Mouse (Mus musculus) bone marrow macrophage, adult 2 months (primary cell): ENCODE data around the gene Gm4559. TPM values are rescaled to one million over a fixed set of nuclear protein-coding genes. Genes with fewer than 3 reads are reported as not detected.
"Not testable (repeated sequence)": the region's sequence is repeated elsewhere in the genome, so short reads cannot be mapped to it uniquely, and the experiment has no call there.

Experiments
- H3K27ac ChIP-seq: 2 replicates; pipeline ENCODE4 v1.5.1; 2012; ENCODE audit warnings: low read depth, low read length; ENCODE audit not compliant: insufficient read depth
- H3K4me1 ChIP-seq: 2 replicates; pipeline ENCODE4 v1.6.1; 2012; ENCODE audit warnings: low read length; ENCODE audit not compliant: control insufficient read depth, insufficient read depth
- H3K4me3 ChIP-seq: 2 replicates; pipeline ENCODE4 v1.5.1; 2012; ENCODE audit warnings: mild to moderate bottlenecking, low read length, moderate library complexity; ENCODE audit not compliant: insufficient read depth
- CTCF ChIP-seq: IDR thresholded peaks from 2 replicates; pipeline ENCODE4 v1.5.1; 2012; ENCODE audit warnings: low read depth, mild to moderate bottlenecking, low read length, moderate library complexity
- POLR2A ChIP-seq: IDR thresholded peaks from 2 replicates; pipeline ENCODE4 v1.6.1; 2012; ENCODE audit warnings: mild to moderate bottlenecking, low read depth, low read length, borderline replicate concordance
- polyA plus RNA-seq: library from polyadenylated mRNA; stranded (reverse); fragments of >200 nt; gene quantifications from 2 replicates; pipeline ENCODE4 v1.2.4, GENCODE M21; 2012; ENCODE audit not compliant: missing spikeins, insufficient read depth, insufficient read length

The Gm4559 gene
- polyA plus RNA-seq, 1 experiment = not detected

GRCm38 (mm10) chr7:142303249-142303648 lies 29.1 kb upstream of the Gm4559 start, which contains the start of gene Krtap5-4:
Gene Krtap5-4, plus strand, starts transcription at chr7:142303549.
- Histone ChIP-seq H3K4me1 (no peaks in the 10 kb centered on the region), H3K27ac (no peak within 1 kb of the TSS), H3K4me3 (no peak within 1 kb of the TSS)
- TF ChIP-seq CTCF (no peak), POLR2A (no peak)

GRCm38 (mm10) chr7:142297018-142297417 lies 22.9 kb upstream of the Gm4559 start, which contains the start of gene Krtap5-1:
Gene Krtap5-1, minus strand, starts transcription at chr7:142297118.
- not testable (repeated sequence) for H3K27ac ChIP-seq, H3K4me3 ChIP-seq, H3K4me1 ChIP-seq

GRCm38 (mm10) chr7:142296108-142296507 lies 21.9 kb upstream of the Gm4559 start:
- H3K4me1 ChIP-seq, H3K27ac ChIP-seq, H3K4me3 ChIP-seq: not testable (repeated sequence)

DNA sequence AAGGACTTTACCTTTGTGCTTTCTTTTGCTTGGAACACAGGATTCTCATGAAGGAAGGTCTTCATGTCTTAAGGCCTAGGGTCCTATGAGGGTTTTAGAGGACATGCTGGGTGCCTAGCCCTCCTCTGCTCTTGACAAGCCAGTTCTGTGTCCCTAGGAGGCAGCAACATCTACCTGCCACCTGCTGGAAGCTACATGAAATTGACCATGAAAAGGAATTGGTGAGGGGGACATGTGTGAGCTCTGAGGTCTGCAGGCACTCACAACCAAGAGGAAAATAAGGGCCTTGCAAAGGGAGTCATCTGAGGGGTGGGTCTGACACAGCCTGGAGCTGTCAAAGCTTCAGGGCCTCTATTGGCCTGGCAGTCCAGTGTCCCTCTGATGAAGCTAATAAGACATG lies 21.3 kb upstream of the Gm4559 start:
- TF ChIP-seq CTCF (no peak), POLR2A (no peak)
- Histone ChIP-seq H3K4me1 (no peaks in the 10 kb centered on the region), H3K27ac (no peak overlapping the region), H3K4me3 (no peak overlapping the region)

GRCm38 (mm10) chr7:142293851-142294250 lies 19.7 kb upstream of the Gm4559 start:
- H3K27ac ChIP-seq, H3K4me3 ChIP-seq, H3K4me1 ChIP-seq: not testable (repeated sequence)
- TF ChIP-seq CTCF = peak; percentile 32; the same call in 1 of the 2 replicates

GRCm38 (mm10) chr7:142285910-142286612 lies 11.9 kb upstream of the Gm4559 start:
- H3K4me1 ChIP-seq, H3K27ac ChIP-seq, H3K4me3 ChIP-seq: not testable (repeated sequence)

- TF ChIP-seq CTCF (no peak), POLR2A (no peak)
- Histone ChIP-seq H3K27ac (no peak overlapping the region), H3K4me3 (peak overlapping the region; percentile 66; the same call in 1 of the 2 replicates), H3K4me1 (0 out of 2 replicates have a peak, but pooled peaks cover 2% of the 10 kb centered on the region)
These were observed 11.1 kb upstream of the Gm4559 start for GRCm38 (mm10) chr7:142285130-142285835.

DNA sequence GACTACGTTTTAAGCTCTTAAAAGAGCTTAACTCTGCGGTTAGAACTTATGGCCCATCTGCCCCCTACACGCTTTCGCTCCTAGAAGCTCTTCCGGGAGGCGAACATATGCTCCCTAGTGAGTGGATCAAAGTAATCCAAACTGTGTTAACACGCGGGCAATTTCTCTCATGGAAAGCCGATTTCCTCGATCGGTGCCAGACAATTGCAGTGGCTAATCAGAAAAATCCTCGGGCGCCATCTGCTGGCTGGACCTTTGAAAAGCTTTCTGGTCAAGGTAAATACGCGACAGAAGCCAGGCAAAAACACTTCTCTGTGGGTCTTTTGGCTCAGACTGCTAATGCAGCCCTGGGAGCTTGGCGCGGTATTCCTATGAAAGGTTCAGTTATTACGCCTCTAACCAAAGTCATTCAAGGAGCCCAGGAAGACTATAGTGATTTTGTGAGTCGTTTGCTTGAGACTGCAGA lies 10.5 kb upstream of the Gm4559 start:
- Histone ChIP-seq H3K4me1 (0 out of 2 replicates have a peak, but pooled peaks cover 2% of the 10 kb centered on the region), H3K4me3 (peak overlapping the region; percentile 66), H3K27ac (peak overlapping the region; percentile 21; the same call in 1 of the 2 replicates)
- TF ChIP-seq POLR2A = no peak
- TF ChIP-seq CTCF = peak; percentile 78

DNA sequence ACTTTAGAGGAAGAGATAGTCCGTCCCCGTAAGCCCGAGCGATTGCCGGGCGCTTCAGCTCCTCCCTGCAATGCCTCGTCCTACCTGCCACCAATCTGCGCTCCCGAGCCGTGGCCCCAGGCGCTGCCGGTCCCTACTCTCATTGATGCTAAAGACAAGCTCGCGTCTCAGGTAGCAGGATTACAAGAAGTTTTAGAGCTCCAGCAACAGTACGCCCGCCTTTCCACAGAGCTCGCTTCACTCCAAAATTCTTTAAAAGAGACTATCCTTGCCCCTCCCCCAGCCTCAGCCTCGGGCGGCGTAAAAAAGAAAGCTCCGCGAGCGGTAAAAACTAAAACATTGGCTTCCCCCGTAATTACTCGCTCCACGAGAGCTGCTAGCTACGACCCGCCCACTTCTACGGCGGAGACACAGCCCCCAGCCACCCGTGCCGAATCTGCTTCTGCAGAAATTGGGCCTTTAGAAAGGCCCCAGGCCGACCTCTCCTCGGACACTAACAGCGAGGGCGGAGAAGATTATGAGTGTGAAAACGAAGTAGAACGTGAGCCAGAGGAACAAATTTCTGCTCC lies 9.9 kb upstream of the Gm4559 start:
- H3K4me3 ChIP-seq = peak overlapping the region; percentile 66
- 0 out of 2 replicates have a peak, but pooled peaks cover 2% of the 10 kb centered on the region for H3K4me1 ChIP-seq
- H3K27ac ChIP-seq = peak overlapping the region; percentile 21; the same call in 1 of the 2 replicates
- TF ChIP-seq POLR2A (no peak), CTCF (no peak)

DNA sequence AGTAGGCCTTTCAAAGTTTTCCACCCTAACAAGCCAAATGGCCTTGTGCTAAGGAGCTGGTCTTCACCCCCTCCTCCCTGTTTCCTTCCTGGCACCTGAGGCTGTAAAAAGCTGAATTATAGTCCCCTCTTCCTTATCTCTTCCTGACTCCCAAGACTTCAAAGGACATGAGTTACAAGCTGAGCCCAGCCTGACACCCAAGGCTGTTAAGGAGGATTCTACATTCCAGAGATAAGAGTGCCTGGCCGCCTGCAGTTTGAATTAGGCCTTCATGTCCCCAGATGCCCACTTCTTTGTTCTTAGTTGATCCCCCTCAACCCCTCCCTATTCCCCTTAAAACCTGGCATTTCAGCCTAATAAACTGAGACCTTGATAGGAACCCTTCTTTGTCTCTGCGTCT lies 8.7 kb upstream of the Gm4559 start:
- not testable (repeated sequence) for H3K27ac ChIP-seq, H3K4me1 ChIP-seq, H3K4me3 ChIP-seq

- H3K4me1 ChIP-seq, H3K4me3 ChIP-seq, H3K27ac ChIP-seq: not testable (repeated sequence)
These were observed 5.1 kb upstream of the Gm4559 start for GRCm38 (mm10) chr7:142279291-142279690.
